In genomic region chr7:82119266-82119665, GRCm38 (mm10) we compare ENCODE assay signal across 9 mouse cellular contexts. TPM values are rescaled to one million over a fixed set of nuclear protein-coding genes. Genes with fewer than 3 reads are reported as not detected.
DNase-seq lines count a peak whose midpoint lies in the region; ATAC-seq lines count a peak whose summit lies in the region.
"Had no signal": no experiment of that assay in that cellular context is flagged by ENCODE, and none has a peak within 500 bp of the region (broad histone marks: within the 10 kb centered on the region; RNA-seq: fewer than 3 reads in every experiment).

No protein-coding gene starts in this region.

- 12% methylated on average over 2 of the region's 2 CpGs for WGBS in forebrain, embryonic 13.5 days
- WGBS in hindbrain, embryonic 15.5 days = 10% methylated on average over 2 of the region's 2 CpGs

- H3K4me1 ChIP-seq in forebrain, embryonic 13.5 days = no peaks in the 10 kb centered on the region
- no peaks in the 10 kb centered on the region for H3K4me1 ChIP-seq in hindbrain, embryonic 15.5 days (replicated peaks)
- H3K4me1 ChIP-seq: liver, embryonic 15.5 days had no signal

- no peaks in the 10 kb centered on the region for H3K9me3 ChIP-seq in forebrain, embryonic 13.5 days (replicated peaks)
- H3K9me3 ChIP-seq in hindbrain, embryonic 15.5 days = no peaks in the 10 kb centered on the region
- H3K9me3 ChIP-seq: liver, embryonic 15.5 days had no signal

- DNase-seq in MN1 (ENCODE audit: low spot score) = peak; percentile 54
- peak; percentile 73 for DNase-seq in c-Kit-positive CD71-negative TER-119-negative erythroid progenitor cells, embryonic 14.5 days (ENCODE audit: low read depth)
- DNase-seq in layer of hippocampus, postnatal 14 days (ENCODE audit: low spot score in 2 of 2) = peak; percentile 66 to 87
- peak; percentile 90 for DNase-seq in lung, postnatal 36 days
- DNase-seq in right cerebral cortex, postnatal 10 days (ENCODE audit: low spot score in 2 of 2) = peak; percentile 88 to 90
- DNase-seq in urinary bladder, postnatal 4 days (ENCODE audit: low spot score in 2 of 2) = peak; percentile 35 to 72

- H3K4me2 ChIP-seq in forebrain, embryonic 13.5 days = no peak overlapping the region
- H3K4me2 ChIP-seq in hindbrain, embryonic 15.5 days = no peak overlapping the region
- H3K4me2 ChIP-seq: liver, embryonic 15.5 days had no signal

- ATAC-seq in forebrain, embryonic 13.5 days = peak; percentile 72
- peak; percentile 82 for ATAC-seq in hindbrain, embryonic 15.5 days (ENCODE audit: low FRiP score, low read depth)

- H3K9ac ChIP-seq in forebrain, embryonic 13.5 days = no peak overlapping the region
- no peak overlapping the region for H3K9ac ChIP-seq in hindbrain, embryonic 15.5 days
- H3K9ac ChIP-seq: liver, embryonic 15.5 days had no signal

- H3K27me3 ChIP-seq in forebrain, embryonic 13.5 days = no peaks in the 10 kb centered on the region; the same call in 1 of the 2 replicates
- no peaks in the 10 kb centered on the region for H3K27me3 ChIP-seq in hindbrain, embryonic 15.5 days
- H3K27me3 ChIP-seq: liver, embryonic 15.5 days had no signal

- H3K36me3 ChIP-seq in forebrain, embryonic 13.5 days (ENCODE audit: poor library complexity, severe bottlenecking) = no peaks in the 10 kb centered on the region
- H3K36me3 ChIP-seq in hindbrain, embryonic 15.5 days = no peaks in the 10 kb centered on the region
- H3K36me3 ChIP-seq: liver, embryonic 15.5 days had no signal

- no peak overlapping the region for H3K4me3 ChIP-seq in forebrain, embryonic 13.5 days
- no peak overlapping the region for H3K4me3 ChIP-seq in hindbrain, embryonic 15.5 days
- H3K4me3 ChIP-seq: liver, embryonic 15.5 days had no signal

- H3K27ac ChIP-seq in forebrain, embryonic 13.5 days = no peak overlapping the region
- no peak overlapping the region for H3K27ac ChIP-seq in hindbrain, embryonic 15.5 days (replicated peaks)
- H3K27ac ChIP-seq: liver, embryonic 15.5 days had no signal

RNA-seq across cellular contexts. Expression of gene Sh3gl3, which starts 54.4 kb away (rescaled TPM):
- polyA plus RNA-seq in forebrain, embryonic 13.5 days (2015; fragmentation: Nextera tagmentation; extraction: Ambion mirVana) = 26.4 and 27.5 TPM in 2 replicates
- polyA plus RNA-seq in hindbrain, embryonic 15.5 days (2015; fragmentation: Nextera tagmentation; extraction: Ambion mirVana) = 63.4 and 66.3 TPM in 2 replicates
- 10 to 100 TPM; 61.8 to 68.6 TPM for total RNA-seq in layer of hippocampus, postnatal 14 days (2021)
